Mouse (Mus musculus): ENCODE measurements at regions not wholly inside any gene's neighbourhood (a gene's known extent, or its start where the extent isn't known, plus 50 kb on each side); places are given as distances from the start of the nearest gene placed in this dataset.

DNA sequence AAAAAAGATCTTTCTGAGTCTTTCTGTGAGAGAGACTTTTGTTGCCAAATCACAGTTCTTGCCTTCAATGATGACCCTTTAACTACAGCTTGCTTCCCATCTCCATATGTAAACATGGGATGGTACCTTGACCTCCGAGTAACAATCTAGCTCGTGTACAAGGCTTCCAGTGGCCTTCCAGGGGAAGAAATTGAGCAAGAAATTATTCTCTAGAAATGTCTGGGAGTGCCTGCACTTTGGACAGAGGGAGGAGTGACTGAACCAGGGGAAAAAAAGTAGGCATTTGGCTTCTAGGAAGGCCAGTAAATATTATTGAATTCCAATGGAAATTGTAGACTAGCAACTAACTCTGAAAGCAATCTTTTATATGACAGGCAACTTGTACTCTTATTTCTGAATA is 287.8 kb upstream of the Mpdz start:
- DNase-seq (ENCODE audit: low spot score in 2 of 2), result no peak

DNA sequence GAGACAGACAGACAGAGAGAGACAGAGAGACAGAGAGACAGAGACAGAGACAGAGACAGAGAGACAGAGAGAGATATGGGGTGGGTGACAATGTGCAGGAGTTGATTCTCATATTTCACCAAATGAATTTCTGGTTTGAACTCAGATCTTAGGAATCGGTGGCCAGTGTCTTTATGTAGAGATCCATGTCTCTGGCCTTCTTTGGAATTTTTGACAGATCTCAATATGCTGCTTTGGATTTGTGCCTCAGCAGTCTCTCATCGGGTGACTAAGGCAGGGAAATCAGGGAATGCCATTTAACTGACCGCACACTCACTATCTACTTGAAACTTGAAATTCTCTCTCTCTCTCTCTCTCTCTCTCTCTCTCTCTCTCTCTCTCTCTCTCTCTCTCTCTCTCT is 286.3 kb upstream of the Mpdz start:
- no peak for DNase-seq (ENCODE audit: low spot score in 2 of 2)

- DNase-seq (ENCODE audit: low spot score in 2 of 2), result no peak
Measured at GRCm38 (mm10) chr4:81727735-81728581, 285.3 kb upstream of the Mpdz start.

- no peak for DNase-seq (ENCODE audit: low spot score in 2 of 2)
Measured at GRCm38 (mm10) chr4:81726761-81727723, 284.4 kb upstream of the Mpdz start.

DNA sequence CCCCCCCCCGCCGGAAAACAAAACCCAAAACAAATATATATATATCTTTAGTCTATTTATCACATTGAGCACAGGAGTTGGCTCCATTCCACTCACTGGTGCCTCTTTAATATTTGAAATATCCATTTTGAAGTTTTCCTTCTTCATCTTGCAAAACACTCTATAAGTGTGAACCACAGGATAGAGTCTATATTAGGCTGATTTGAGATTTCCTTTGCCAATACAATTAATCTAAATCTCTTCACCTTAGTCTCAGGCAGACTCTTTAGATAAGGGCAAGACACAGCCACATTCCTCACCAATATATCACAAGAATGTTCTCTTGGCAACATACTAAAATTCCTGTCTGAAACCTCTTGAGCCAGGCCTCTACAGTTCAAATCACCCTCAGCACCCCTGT is 282.1 kb upstream of the Mpdz start:
- no peak for DNase-seq (ENCODE audit: low spot score in 2 of 2)

DNA sequence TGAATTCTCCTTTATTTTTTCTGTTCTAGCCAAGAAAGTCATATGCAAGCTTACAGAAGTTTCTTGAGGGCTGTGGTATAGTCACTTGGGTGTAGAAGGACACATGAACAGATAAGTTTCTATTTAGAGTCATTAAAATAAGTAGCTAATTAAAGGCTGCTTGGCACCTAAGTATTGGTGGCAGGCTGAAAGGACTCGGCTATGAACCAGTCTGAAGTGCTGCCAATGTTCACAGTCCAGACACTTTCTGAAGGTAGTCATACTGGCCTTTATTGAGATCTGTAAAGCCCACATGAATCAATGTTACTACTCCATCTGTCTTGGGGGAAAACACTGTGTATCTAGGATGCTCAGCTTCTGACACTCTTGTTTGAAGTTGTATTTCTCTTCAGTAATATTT is 269.8 kb upstream of the Mpdz start:
- DNase-seq (ENCODE audit: low spot score in 2 of 2), result no peak

GRCm38 (mm10) chr4:81695182-81695581 is 252.6 kb upstream of the Mpdz start:
- DNase-seq (ENCODE audit: low spot score in 2 of 2), result no peak

DNA sequence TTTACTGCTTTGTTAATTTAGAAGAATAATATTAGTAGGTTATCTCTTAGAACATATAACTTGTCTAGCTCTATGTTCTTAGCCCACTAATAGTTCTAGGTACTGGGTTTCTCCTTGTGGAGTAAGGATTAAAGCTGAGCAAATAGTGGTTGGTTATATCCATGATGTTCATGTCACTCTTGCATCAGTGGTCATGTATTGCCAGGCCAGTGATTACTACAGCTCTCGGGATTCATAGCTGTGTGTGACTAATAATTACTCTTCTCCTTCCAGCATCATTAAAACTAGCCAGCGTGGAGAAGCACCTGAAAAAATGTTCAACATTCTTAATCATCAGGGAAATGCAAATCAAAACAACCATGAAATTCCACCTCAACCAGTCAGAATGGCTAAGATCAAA is 234.6 kb upstream of the Mpdz start:
- no peak for DNase-seq (ENCODE audit: low spot score in 2 of 2)

DNA sequence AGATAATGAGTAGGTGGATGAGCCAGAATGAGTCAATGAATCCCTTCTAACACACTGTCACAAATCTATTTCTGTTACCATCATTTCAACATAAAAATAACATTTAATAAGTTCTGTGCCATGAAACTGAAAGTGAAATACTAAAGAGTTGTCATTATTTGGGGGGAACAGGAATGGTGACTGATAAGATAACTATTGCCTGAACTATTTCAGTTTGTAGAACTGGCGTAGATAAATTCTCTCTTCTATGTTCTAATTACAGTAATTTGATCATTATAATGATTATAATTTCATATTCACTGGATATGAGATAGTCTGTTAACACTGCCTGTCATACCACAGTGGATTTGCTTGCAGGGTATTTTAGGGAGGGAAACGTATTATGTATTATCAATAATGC is 232.3 kb upstream of the Mpdz start:
- no peak for DNase-seq (ENCODE audit: low spot score in 2 of 2)

DNA sequence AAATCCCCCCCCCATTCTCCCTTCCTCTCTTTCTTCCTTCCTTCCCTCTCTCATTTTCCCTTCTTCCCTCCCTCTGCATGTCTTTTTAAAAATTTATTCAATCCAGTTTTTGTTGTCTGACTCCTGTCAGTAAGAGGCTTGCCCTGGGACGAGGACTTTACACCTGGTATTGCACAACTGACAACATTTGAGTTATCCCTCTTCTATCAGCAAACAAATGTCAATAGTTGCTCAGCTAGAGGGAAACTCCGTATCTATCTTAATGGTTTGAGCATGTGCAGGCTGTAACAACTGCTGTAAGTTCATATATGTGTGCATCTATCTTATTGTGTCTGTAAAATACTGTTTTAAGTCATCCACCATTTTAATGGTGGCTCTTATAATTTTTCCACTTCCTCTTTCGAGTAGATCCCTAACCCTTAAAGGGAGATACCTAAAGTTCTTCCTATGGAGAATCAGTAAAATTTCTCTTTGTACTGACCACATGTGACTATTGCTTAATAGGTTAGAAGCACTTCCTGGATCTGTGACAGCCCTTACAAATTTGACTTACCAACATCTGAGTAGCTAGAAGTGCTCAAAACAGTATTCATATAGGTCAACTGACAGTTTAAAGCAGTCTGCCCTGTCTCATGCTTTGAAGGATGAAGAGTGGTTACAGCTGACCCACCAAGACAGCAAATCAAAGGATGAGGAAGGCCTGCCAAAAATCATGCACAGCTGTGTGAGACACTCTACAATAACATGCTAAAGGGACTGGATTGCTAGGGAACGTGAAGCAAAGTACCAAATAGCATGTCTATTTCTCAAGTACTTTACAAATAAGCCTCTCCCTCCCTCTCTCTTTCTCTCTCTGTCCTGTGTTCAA is 231.0 kb upstream of the Mpdz start:
- no peak for DNase-seq (ENCODE audit: low spot score in 2 of 2)

GRCm38 (mm10) chr4:81671986-81672385 is 229.4 kb upstream of the Mpdz start:
- DNase-seq (ENCODE audit: low spot score in 2 of 2), result no peak

DNA sequence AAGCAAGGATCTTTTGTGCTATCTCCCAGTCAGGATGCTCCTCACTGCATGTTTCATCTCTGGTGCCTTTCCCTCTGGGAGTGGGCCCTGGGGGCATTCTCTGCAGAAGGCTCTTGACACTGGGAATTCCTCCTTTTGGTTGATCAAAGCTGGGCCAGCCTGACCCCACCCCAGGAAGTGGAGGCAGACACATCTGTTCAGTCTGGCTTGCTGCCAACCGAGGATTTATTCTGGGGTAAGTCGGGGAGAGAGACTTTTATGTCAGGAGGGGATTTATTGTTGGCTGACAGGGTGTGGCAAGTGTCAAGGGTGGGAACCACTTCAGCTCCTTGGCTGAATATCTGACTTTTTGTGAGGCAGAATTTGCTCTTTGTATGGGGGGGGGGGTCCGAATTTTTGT is 226.6 kb upstream of the Mpdz start:
- no peak for DNase-seq (ENCODE audit: low spot score in 2 of 2)

- DNase-seq (ENCODE audit: low spot score in 2 of 2), result no peak
Measured at GRCm38 (mm10) chr4:81661096-81661495, 218.5 kb upstream of the Mpdz start.

- no peak for DNase-seq (ENCODE audit: low spot score in 2 of 2)
Measured at GRCm38 (mm10) chr4:81628496-81628828, 185.8 kb upstream of the Mpdz start.

GRCm38 (mm10) chr4:81627714-81628495 is 185.3 kb upstream of the Mpdz start:
- no peak for DNase-seq (ENCODE audit: low spot score in 2 of 2)

GRCm38 (mm10) chr4:81625348-81625934 is 182.8 kb upstream of the Mpdz start:
- DNase-seq (ENCODE audit: low spot score in 2 of 2), result no peak

- no peak for DNase-seq (ENCODE audit: low spot score in 2 of 2)
Measured at GRCm38 (mm10) chr4:81624111-81624510, 181.5 kb upstream of the Mpdz start.

DNA sequence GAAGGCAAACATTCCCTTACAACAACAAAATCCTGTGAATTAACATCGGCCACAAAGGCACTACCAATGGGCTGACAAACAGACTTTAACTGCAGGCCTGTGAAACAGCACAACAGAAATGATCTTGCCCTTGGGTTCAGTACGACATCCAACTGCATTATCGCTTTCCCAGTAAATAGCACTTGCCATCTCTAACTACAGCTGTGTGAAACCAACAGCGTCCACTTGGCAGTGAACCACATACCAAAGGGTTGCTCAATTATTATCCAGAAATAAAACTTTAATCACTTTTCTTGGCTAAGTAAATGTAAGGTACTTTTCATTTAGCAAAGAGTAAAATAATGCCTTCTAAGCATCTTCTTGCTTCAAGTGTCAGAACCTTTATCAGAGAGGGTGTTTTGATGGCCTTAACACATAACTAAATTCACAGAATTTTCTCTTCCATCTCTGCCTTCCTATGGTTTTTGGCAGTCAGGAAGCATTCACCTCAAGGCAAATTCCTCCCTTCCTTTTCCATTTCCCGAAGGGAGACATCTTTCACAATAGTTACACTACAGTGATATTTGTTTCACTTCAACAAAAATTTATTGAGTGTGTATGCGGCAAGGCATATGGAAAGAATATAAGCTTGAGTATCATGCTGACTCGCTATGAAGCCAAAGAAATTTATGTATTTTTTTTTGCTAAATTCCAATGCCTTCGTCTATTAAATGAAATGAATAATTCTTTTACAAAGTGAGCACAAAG is 178.9 kb upstream of the Mpdz start:
- DNase-seq (ENCODE audit: low spot score in 2 of 2), result no peak

GRCm38 (mm10) chr4:81617191-81617590 is 174.6 kb upstream of the Mpdz start:
- DNase-seq (ENCODE audit: low spot score in 2 of 2), result no peak

- no peak for DNase-seq (ENCODE audit: low spot score in 2 of 2)
Measured at GRCm38 (mm10) chr4:81611191-81611590, 168.6 kb upstream of the Mpdz start.
